Mouse (Mus musculus) heart, embryonic 14.5 days (tissue): ENCODE results near the gene Gtf3a. TPM values are rescaled to one million over a fixed set of nuclear protein-coding genes. Genes with fewer than 3 reads are reported as not detected.

ENCODE experiments used
- ATAC-seq: fragments of 200-750 bp; cut with Nextera tagmentation; 2 replicates; pipeline ENCODE4 v1.8.0; 2017; ENCODE audit warnings: low read depth, moderate TSS enrichment; ENCODE audit not compliant: insufficient number of reproducible peaks, insufficient read depth, low FRiP score
- H3K27ac ChIP-seq, 2 experiments: fragments of 200-500 bp in 1 of 2; fragments of 300-500 bp in 1 of 2; sonication (generic) in 1 of 2; replicated peaks in 1 of 2; 2 replicates each; pipeline ENCODE4 v1.5.1; 2012 to 2014; ENCODE audit warnings: low read depth in 2 of 2, low read length in 2 of 2, control low read depth in 1 of 2, mild to moderate bottlenecking in 1 of 2, mixed read lengths in 1 of 2; ENCODE audit not compliant: control insufficient read depth in 1 of 2, insufficient read depth in 1 of 2
- H3K27me3 ChIP-seq: fragments of 300-500 bp; sonication (generic); 2 replicates; pipeline ENCODE4 v1.6.1; 2014; ENCODE audit warnings: mild to moderate bottlenecking, low read length, control low read depth; ENCODE audit not compliant: control insufficient read depth, insufficient read depth
- H3K36me3 ChIP-seq: fragments of 300-500 bp; sonication (generic); 2 replicates; pipeline ENCODE4 v1.6.1; 2014; ENCODE audit warnings: mild to moderate bottlenecking, control low read depth, low read length, mixed read lengths; ENCODE audit not compliant: control insufficient read depth, insufficient read depth
- H3K4me1 ChIP-seq, 2 experiments: fragments of 200-500 bp in 1 of 2; fragments of 300-500 bp in 1 of 2; sonication (generic) in 1 of 2; 2 replicates each; pipeline ENCODE4 v1.6.1; 2012 to 2014; ENCODE audit warnings: low read length in 2 of 2, control low read depth in 1 of 2, mixed read lengths in 1 of 2; ENCODE audit not compliant: control insufficient read depth in 2 of 2, insufficient read depth in 2 of 2
- H3K4me2 ChIP-seq: fragments of 300-500 bp; sonication (generic); 2 replicates; pipeline ENCODE4 v1.6.1; 2014; ENCODE audit warnings: mild to moderate bottlenecking, low read length
- H3K4me3 ChIP-seq, 2 experiments: fragments of 200-500 bp in 1 of 2; fragments of 300-500 bp in 1 of 2; sonication (generic) in 1 of 2; 2 replicates each; pipeline ENCODE4 v1.5.1; 2012 to 2014; ENCODE audit warnings: low read length in 2 of 2, mild to moderate bottlenecking in 2 of 2, control low read depth in 1 of 2, low read depth in 1 of 2, moderate library complexity in 1 of 2; ENCODE audit not compliant: control insufficient read depth in 1 of 2, insufficient read depth in 1 of 2
- H3K9ac ChIP-seq: fragments of 300-500 bp; sonication (generic); 2 replicates; pipeline ENCODE4 v1.6.1; 2014; ENCODE audit warnings: mild to moderate bottlenecking, low read length
- H3K9me3 ChIP-seq: fragments of 300-500 bp; sonication (generic); 2 replicates; pipeline ENCODE4 v1.6.1; 2016; ENCODE audit warnings: low read length, control low read depth; ENCODE audit not compliant: control insufficient read depth
- WGBS: fragments of 180-500 bp; shearing (Covaris S2); extraction: QIAGEN DNeasy Blood & Tissue Kit; methylation state at CpG from one replicate; pipeline ENCODE4 v1.1.7; 2014; 5-methylcytosine and 5-hydroxymethylcytosine counted together
- polyA plus RNA-seq: library from polyadenylated mRNA; unstranded; fragments of >200 nt; fragmentation: Nextera tagmentation; extraction: Ambion mirVana; gene quantifications from 2 replicates; pipeline ENCODE4 v1.2.1, GENCODE M21; 2014

Gene Gtf3a
- polyA plus RNA-seq, 1 experiment from 2014 or later = 75.4 TPM

- Histone ChIP-seq H3K27ac (no peak overlapping the region), H3K36me3 (no peaks in the 10 kb centered on the region), H3K4me2 (peak overlapping the region; percentile 63), H3K9ac (peak overlapping the region; percentile 45; the same call in 1 of the 2 replicates), H3K27me3 (0 out of 2 replicates have a peak, but pooled peaks cover 7% of the 10 kb centered on the region), H3K9me3 (no peaks in the 10 kb centered on the region), H3K4me3 (peak overlapping the region in 1 of 2 experiments; percentile 25; a peak in 2 of 4 replicates), H3K4me1 (peaks cover 3 to 9% of the 10 kb centered on the region in 2 experiments; a peak in 2 of 4 replicates)
- 4% methylated on average over 24 of the region's 27 CpGs for WGBS
- no peak for ATAC-seq
These were observed 27.9 kb upstream of the Gtf3a start for GRCm38 (mm10) chr5:146920314-146921161.

- no peaks in the 10 kb centered on the region for H3K9me3 ChIP-seq
- no peak overlapping the region for H3K4me3 ChIP-seq
- H3K4me2 ChIP-seq = no peak overlapping the region
- peaks cover 3 to 9% of the 10 kb centered on the region in 2 experiments; a peak in 2 of 4 replicates for H3K4me1 ChIP-seq
- 54% methylated on average over 8 of the region's 8 CpGs for WGBS
- H3K36me3 ChIP-seq = no peaks in the 10 kb centered on the region
- H3K27me3 ChIP-seq = 0 out of 2 replicates have a peak, but pooled peaks cover 4% of the 10 kb centered on the region
- H3K9ac ChIP-seq = no peak overlapping the region
- H3K27ac ChIP-seq = no peak overlapping the region
- no peak for ATAC-seq
These were observed 27.2 kb upstream of the Gtf3a start for GRCm38 (mm10) chr5:146921224-146921623.

- 59% methylated on average over 5 of the region's 5 CpGs for WGBS
- H3K9ac ChIP-seq = no peak overlapping the region
- ATAC-seq = no peak
- H3K4me3 ChIP-seq = no peak overlapping the region
- H3K4me2 ChIP-seq = no peak overlapping the region
- no peaks in the 10 kb centered on the region for H3K36me3 ChIP-seq
- H3K27ac ChIP-seq = no peak overlapping the region
- H3K4me1 ChIP-seq = peaks cover 3 to 9% of the 10 kb centered on the region in 2 experiments; a peak in 2 of 4 replicates
- H3K27me3 ChIP-seq = 0 out of 2 replicates have a peak, but pooled peaks cover 4% of the 10 kb centered on the region
- H3K9me3 ChIP-seq = no peaks in the 10 kb centered on the region
These were observed 24.9 kb upstream of the Gtf3a start for GRCm38 (mm10) chr5:146923547-146923946.

- Histone ChIP-seq H3K4me1 (no peaks in the 10 kb centered on the region), H3K9ac (no peak overlapping the region), H3K27me3 (no peaks in the 10 kb centered on the region), H3K27ac (no peak overlapping the region), H3K36me3 (no peaks in the 10 kb centered on the region), H3K9me3 (no peaks in the 10 kb centered on the region), H3K4me3 (no peak overlapping the region), H3K4me2 (no peak overlapping the region)
- ATAC-seq = no peak
- 76% methylated on average over 5 of the region's 5 CpGs for WGBS
These were observed 21.8 kb upstream of the Gtf3a start for GRCm38 (mm10) chr5:146926673-146927072.

- WGBS = 75% methylated on average over 7 of the region's 7 CpGs
- ATAC-seq = no peak
- Histone ChIP-seq H3K27ac (no peak overlapping the region), H3K9ac (no peak overlapping the region), H3K27me3 (no peaks in the 10 kb centered on the region), H3K9me3 (no peaks in the 10 kb centered on the region), H3K4me2 (no peak overlapping the region), H3K36me3 (no peaks in the 10 kb centered on the region), H3K4me1 (no peaks in the 10 kb centered on the region), H3K4me3 (no peak overlapping the region)
These were observed 17.0 kb upstream of the Gtf3a start for GRCm38 (mm10) chr5:146931422-146931821.

- no peaks in the 10 kb centered on the region for H3K36me3 ChIP-seq
- H3K27ac ChIP-seq = no peak overlapping the region
- no peak overlapping the region for H3K9ac ChIP-seq
- H3K4me1 ChIP-seq = no peaks in the 10 kb centered on the region
- H3K4me2 ChIP-seq = no peak overlapping the region
- no peak overlapping the region for H3K4me3 ChIP-seq
- 66% methylated on average over 16 of the region's 16 CpGs for WGBS
- no peak for ATAC-seq
- no peaks in the 10 kb centered on the region for H3K27me3 ChIP-seq
- no peaks in the 10 kb centered on the region for H3K9me3 ChIP-seq
These were observed 16.4 kb upstream of the Gtf3a start for GRCm38 (mm10) chr5:146931904-146932553.

- Histone ChIP-seq H3K9ac (no peak overlapping the region), H3K27me3 (no peaks in the 10 kb centered on the region), H3K27ac (no peak overlapping the region), H3K9me3 (no peaks in the 10 kb centered on the region), H3K4me1 (no peaks in the 10 kb centered on the region), H3K4me3 (no peak overlapping the region), H3K4me2 (no peak overlapping the region), H3K36me3 (no peaks in the 10 kb centered on the region)
- ATAC-seq = no peak
- 81% methylated on average over 12 of the region's 12 CpGs for WGBS
These were observed 15.0 kb upstream of the Gtf3a start for GRCm38 (mm10) chr5:146933466-146933865.
